Mouse (Mus musculus) hematopoietic stem cell, adult 5-6 weeks (primary cell): ENCODE measurements around the gene Med25. TPM values are rescaled to one million over a fixed set of nuclear protein-coding genes. Genes with fewer than 3 reads are reported as not detected.

Experiments used
- ATAC-seq, 2 experiments: fragments of 125-278 bp in 1 of 2; replicated peaks in 1 of 2; 2 replicates each; pipeline ENCODE4 v1.8.0; 2016 to 2017; ENCODE audit warnings: inconsistent platforms in 2 of 2, mild to moderate bottlenecking in 2 of 2, moderate number of reproducible peaks in 2 of 2, low read depth in 1 of 2, moderate TSS enrichment in 1 of 2; ENCODE audit not compliant: low FRiP score in 2 of 2, poor library complexity in 2 of 2, severe bottlenecking in 2 of 2, insufficient read depth in 1 of 2, low TSS enrichment in 1 of 2
- total RNA-seq: library from RNA; stranded (forward); fragments of 172-1452, 232-1000 nt; gene quantifications from 2 replicates; pipeline ENCODE4 v1.2.3, GENCODE M21; 2017

The Med25 gene
- total RNA-seq, 1 experiment from 2014 or later: 11.8 TPM

- ATAC-seq: no peak
Measured at GRCm38 (mm10) chr7:44838073-44838472, 54.4 kb downstream of the Med25 start.

- ATAC-seq: no peak
Measured at GRCm38 (mm10) chr7:44836423-44837053, 56.0 kb downstream of the Med25 start.

- ATAC-seq: no peak
Measured at GRCm38 (mm10) chr7:44836016-44836404, 56.5 kb downstream of the Med25 start.

- ATAC-seq: no peak
Measured at GRCm38 (mm10) chr7:44835373-44836015, 57.0 kb downstream of the Med25 start.

- no peak for ATAC-seq
Measured at GRCm38 (mm10) chr7:44832763-44833162, 59.7 kb downstream of the Med25 start.

- no peak for ATAC-seq
Measured at GRCm38 (mm10) chr7:44828706-44829105, 63.8 kb downstream of the Med25 start.

- ATAC-seq: no peak
Measured at GRCm38 (mm10) chr7:44826771-44827170, 65.7 kb downstream of the Med25 start.

Other genes starting within 250 kb of the Med25 start
- 0.10 and 0.38 TPM in 2 replicates for gene Myh14, start 221.9 kb downstream of the Med25 start, total RNA-seq
- gene Izumo2, start 184.0 kb downstream of the Med25 start, total RNA-seq: not detected in 2 replicates
- 67.1 and 70.6 TPM in 2 replicates for gene Vrk3, start 144.3 kb downstream of the Med25 start, total RNA-seq
- gene Zfp473, start 141.7 kb downstream of the Med25 start, total RNA-seq: 3.5 and 3.9 TPM in 2 replicates
- 96.9 and 114 TPM in 2 replicates for gene Nup62, start 76.6 kb downstream of the Med25 start, total RNA-seq
- 1.3 TPM in 1 of 2 replicates, not detected in the other for gene Il4i1, start 76.3 kb downstream of the Med25 start, total RNA-seq
- 3.1 and 3.3 TPM in 2 replicates for gene Atf5, start 76.1 kb downstream of the Med25 start, total RNA-seq
- 32.6 and 38.0 TPM in 2 replicates for gene Akt1s1, start 43.7 kb downstream of the Med25 start, total RNA-seq
- 21.6 and 29.3 TPM in 2 replicates for gene Tbc1d17, start 43.6 kb downstream of the Med25 start, total RNA-seq
- gene Pnkp, start 35.6 kb downstream of the Med25 start, total RNA-seq: 27.8 and 30.0 TPM in 2 replicates
- gene Ptov1, start 22.9 kb downstream of the Med25 start, total RNA-seq: 41.8 and 54.1 TPM in 2 replicates
- 33.3 and 39.8 TPM in 2 replicates for gene Fuz, start 3.4 kb upstream of the Med25 start, total RNA-seq
- 12.4 and 25.5 TPM in 2 replicates for gene Ap2a1, start 36.8 kb upstream of the Med25 start, total RNA-seq
- not detected in 2 replicates for gene Tsks, start 50.5 kb upstream of the Med25 start, total RNA-seq
- 0.20 TPM in 1 of 2 replicates, not detected in the other for gene Cpt1c, start 82.1 kb upstream of the Med25 start, total RNA-seq
- 156 and 185 TPM in 2 replicates for gene Prmt1, start 93.9 kb upstream of the Med25 start, total RNA-seq
- gene Irf3, start 104.9 kb upstream of the Med25 start, total RNA-seq: 75.7 and 137 TPM in 2 replicates
- 19.8 and 35.1 TPM in 2 replicates for gene Bcl2l12, start 106.0 kb upstream of the Med25 start, total RNA-seq
- gene Scaf1, start 123.7 kb upstream of the Med25 start, total RNA-seq: 11.3 and 13.8 TPM in 2 replicates
- 1.9 and 9.0 TPM in 2 replicates for gene Rras, start 125.2 kb upstream of the Med25 start, total RNA-seq
- gene Prr12, start 160.2 kb upstream of the Med25 start, total RNA-seq: 3.9 and 4.6 TPM in 2 replicates
- gene Nosip, start 169.7 kb upstream of the Med25 start, total RNA-seq: 56.2 and 72.8 TPM in 2 replicates
- gene Prrg2, start 170.0 kb upstream of the Med25 start, total RNA-seq: 6.6 and 6.7 TPM in 2 replicates
- 41.8 and 52.6 TPM in 2 replicates for gene Rcn3, start 199.5 kb upstream of the Med25 start, total RNA-seq
- gene Fcgrt, start 211.1 kb upstream of the Med25 start, total RNA-seq: 15.3 and 23.1 TPM in 2 replicates
- gene Rps11, start 231.7 kb upstream of the Med25 start, total RNA-seq: 1,545 and 1,649 TPM in 2 replicates
- gene Rpl13a, start 236.0 kb upstream of the Med25 start, total RNA-seq: 3,499 and 4,043 TPM in 2 replicates
- gene Gm45713, start 243.5 kb upstream of the Med25 start, total RNA-seq: 0.35 and 0.56 TPM in 2 replicates
- gene Flt3l, start 243.7 kb upstream of the Med25 start, total RNA-seq: 15.7 and 18.9 TPM in 2 replicates